Mouse (Mus musculus) v-Abl transformed pro-B cells (cell line): ENCODE results near the gene Fam20c.

Source experiments
- in situ Hi-C, 2 experiments: fragments of 400-800 bp; cut with MboI; formaldehyde crosslinking; loops; one replicate each; pipeline ENCODE4 v1.15.1; 2025; ENCODE audit not compliant: unreplicated experiment in 2 of 2

Gene Fam20c

GRCm38 (mm10) chr5:138754303-138755120, at the start of gene Fam20c:
Fam20c (plus strand) TSS chr5:138754514.
- in situ Hi-C loops: no loop called here

- in situ Hi-C loops: no loop called here
These were observed 46.9 kb upstream of the Fam20c start for GRCm38 (mm10) chr5:138707367-138707766.

- in situ Hi-C loops: no loop called here
These were observed 45.7 kb upstream of the Fam20c start for GRCm38 (mm10) chr5:138708591-138708990.

GRCm38 (mm10) chr5:138715561-138716095, 38.7 kb upstream of the Fam20c start:
- in situ Hi-C loops: no loop called here

GRCm38 (mm10) chr5:138720329-138721190, 33.8 kb upstream of the Fam20c start:
- in situ Hi-C loops: no loop called here

GRCm38 (mm10) chr5:138724417-138724816, 29.9 kb upstream of the Fam20c start:
- in situ Hi-C loops: no loop called here

- in situ Hi-C loops: no loop called here
These were observed 29.2 kb upstream of the Fam20c start for GRCm38 (mm10) chr5:138725151-138725550.

GRCm38 (mm10) chr5:138730863-138731262, 23.5 kb upstream of the Fam20c start:
- in situ Hi-C loops: no loop called here

GRCm38 (mm10) chr5:138733317-138733899, 20.9 kb upstream of the Fam20c start:
- in situ Hi-C loops: no loop called here

- in situ Hi-C loops: no loop called here
These were observed 20.3 kb upstream of the Fam20c start for GRCm38 (mm10) chr5:138734018-138734417.

- in situ Hi-C loops: no loop called here
These were observed 19.0 kb upstream of the Fam20c start for GRCm38 (mm10) chr5:138735201-138735757.

GRCm38 (mm10) chr5:138740150-138740549, 14.2 kb upstream of the Fam20c start:
- in situ Hi-C loops: no loop called here

- in situ Hi-C loops: no loop called here
These were observed 12.8 kb upstream of the Fam20c start for GRCm38 (mm10) chr5:138741516-138741915.

- in situ Hi-C loops: no loop called here
These were observed 12.0 kb upstream of the Fam20c start for GRCm38 (mm10) chr5:138742281-138742680.

GRCm38 (mm10) chr5:138743631-138744030, 10.7 kb upstream of the Fam20c start:
- in situ Hi-C loops: no loop called here

- in situ Hi-C loops: no loop called here
These were observed 8.8 kb upstream of the Fam20c start for GRCm38 (mm10) chr5:138745378-138746099.

- in situ Hi-C loops: no loop called here
These were observed 1.0 kb upstream of the Fam20c start for GRCm38 (mm10) chr5:138753269-138753668.

- in situ Hi-C loops: no loop called here
These were observed 390 bp upstream of the Fam20c start for GRCm38 (mm10) chr5:138753946-138754302.

GRCm38 (mm10) chr5:138755121-138755452, 773 bp downstream of the Fam20c start:
- in situ Hi-C loops: no loop called here
